Mouse (Mus musculus): Measurements from ENCODE around the gene Nrxn1. TPM values are rescaled to one million over a fixed set of nuclear protein-coding genes. Genes with fewer than 3 reads are reported as not detected.

The Nrxn1 gene
- total and polyA plus RNA-seq, 3 experiments, result not detected

GRCm38 (mm10) chr17:90594798-90595533 lies 497.9 kb downstream of the Nrxn1 start:
- in situ Hi-C loops (cut with MboI; ENCODE audit: low pct_ligation_motif_present, low pct_unique_long_range_greater_than_20kb, low sequenced_read_pairs), result no loop called here

DNA sequence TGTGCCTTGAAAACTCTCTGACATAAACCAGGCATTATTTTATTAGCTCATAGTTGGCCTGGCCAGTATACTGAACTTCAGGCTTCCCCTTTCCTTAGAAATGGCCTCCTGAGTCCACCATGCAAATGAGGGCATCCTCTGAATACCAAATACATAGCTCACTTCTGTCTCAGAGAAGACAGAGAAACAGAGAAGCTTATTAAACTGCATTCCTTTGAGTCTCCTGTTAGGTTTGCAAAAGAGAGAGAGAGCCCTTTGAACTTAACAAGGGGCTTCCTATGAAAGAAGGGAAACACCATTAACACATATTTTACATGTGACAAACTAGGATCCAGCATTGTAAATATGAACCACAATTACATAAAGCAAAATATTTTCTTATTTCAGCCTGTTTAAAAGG lies 506.0 kb downstream of the Nrxn1 start:
- in situ Hi-C loops (cut with MboI; ENCODE audit: low pct_ligation_motif_present, low pct_unique_long_range_greater_than_20kb, low sequenced_read_pairs), result no loop called here
- no peaks in the 10 kb centered on the region for H3K79me2 ChIP-seq (replicated peaks; ENCODE audit: control insufficient read depth, extremely low read depth, insufficient read depth, poor library complexity, severe bottlenecking)
- no peak overlapping the region for H3K4me2 ChIP-seq (ENCODE audit: insufficient read depth, low read depth, poor library complexity, severe bottlenecking)
- no peaks in the 10 kb centered on the region for H3K36me3 ChIP-seq (replicated peaks in 1 of 2; ENCODE audit: control insufficient read depth in 1 of 2, insufficient read depth in 1 of 2, low read length in 1 of 2)
- H3K4me1 ChIP-seq (ENCODE audit: control insufficient read depth in 1 of 2, insufficient read depth in 2 of 2), result no peaks in the 10 kb centered on the region
- H3K27ac ChIP-seq (ENCODE audit: insufficient read depth, low read depth), result no peak overlapping the region
- H3K27me3 ChIP-seq (replicated peaks), result no peaks in the 10 kb centered on the region
- no peak overlapping the region for H3K9ac ChIP-seq (ENCODE audit: insufficient read depth, low read depth)
- TF ChIP-seq MXI1 (IDR thresholded peaks at IDR 0.05; ENCODE audit: low read depth, low read length), result no peak
- TF ChIP-seq JUN (IDR thresholded peaks at IDR 0.05; ENCODE audit: insufficient read depth, low read depth, low read length), result no peak
- TF ChIP-seq POLR2AphosphoS2 (IDR thresholded peaks at IDR 0.05; ENCODE audit: low read depth, low read length), result no peak
- no peak for TF ChIP-seq ZC3H11A (IDR thresholded peaks at IDR 0.05; ENCODE audit: low read depth, low read length)
- no peak for TF ChIP-seq TBP (conservative IDR thresholded peaks at IDR 0.05; ENCODE audit: low read depth, low read length)
- TF ChIP-seq RAD21 (IDR thresholded peaks at IDR 0.05; ENCODE audit: low read depth, low read length), result no peak
- DNase-seq (ENCODE audit: extremely low read depth), result no peak
- H3K4me3 ChIP-seq (replicated peaks in 1 of 3; ENCODE audit: low read depth in 2 of 3, low read length in 2 of 3, poor library complexity in 1 of 3), result no peak overlapping the region
- dilution Hi-C loops (cut with MboI; ENCODE audit: extremely low pct_ligation_motif_present, extremely low pct_unique_long_range_greater_than_20kb, low sequenced_read_pairs), result no loop called here
- peaks cover 31% of the 10 kb centered on the region for H3K9me3 ChIP-seq (replicated peaks; ENCODE audit: low read length)

More at GRCm38 (mm10) chr17:90594798-90595533, 497.9 kb downstream of the Nrxn1 start:
- no peak overlapping the region for H3K9ac ChIP-seq (ENCODE audit: insufficient read depth, low read depth)
- H3K79me2 ChIP-seq (replicated peaks; ENCODE audit: control insufficient read depth, extremely low read depth, insufficient read depth, poor library complexity, severe bottlenecking), result no peaks in the 10 kb centered on the region
- H3K4me2 ChIP-seq (ENCODE audit: insufficient read depth, low read depth, poor library complexity, severe bottlenecking), result no peak overlapping the region
- H3K4me1 ChIP-seq (ENCODE audit: control insufficient read depth in 1 of 2, insufficient read depth in 2 of 2), result no peaks in the 10 kb centered on the region
- H3K27me3 ChIP-seq (replicated peaks), result no peaks in the 10 kb centered on the region
- peaks cover 16% of the 10 kb centered on the region for H3K9me3 ChIP-seq (replicated peaks; ENCODE audit: low read length)
- no peak for DNase-seq (ENCODE audit: extremely low read depth)
- no peaks in the 10 kb centered on the region for H3K36me3 ChIP-seq (replicated peaks in 1 of 2; ENCODE audit: control insufficient read depth in 1 of 2, insufficient read depth in 1 of 2, low read length in 1 of 2)
- no peak overlapping the region for H3K27ac ChIP-seq (ENCODE audit: insufficient read depth, low read depth)
- TF ChIP-seq HCFC1 (IDR thresholded peaks at IDR 0.05; ENCODE audit: low read depth, low read length) (no peak), USF1 (IDR thresholded peaks at IDR 0.05; ENCODE audit: low read depth, low read length) (no peak), TCF12 (IDR thresholded peaks at IDR 0.05; ENCODE audit: low read depth, low read length) (no peak), KAT2A (IDR thresholded peaks at IDR 0.05; ENCODE audit: insufficient replicate concordance, low read length) (no peak)
- H3K4me3 ChIP-seq (replicated peaks in 1 of 3; ENCODE audit: low read depth in 2 of 3, low read length in 2 of 3, poor library complexity in 1 of 3), result no peak overlapping the region
- dilution Hi-C loops (cut with MboI; ENCODE audit: extremely low pct_ligation_motif_present, extremely low pct_unique_long_range_greater_than_20kb, low sequenced_read_pairs), result no loop called here

DNA sequence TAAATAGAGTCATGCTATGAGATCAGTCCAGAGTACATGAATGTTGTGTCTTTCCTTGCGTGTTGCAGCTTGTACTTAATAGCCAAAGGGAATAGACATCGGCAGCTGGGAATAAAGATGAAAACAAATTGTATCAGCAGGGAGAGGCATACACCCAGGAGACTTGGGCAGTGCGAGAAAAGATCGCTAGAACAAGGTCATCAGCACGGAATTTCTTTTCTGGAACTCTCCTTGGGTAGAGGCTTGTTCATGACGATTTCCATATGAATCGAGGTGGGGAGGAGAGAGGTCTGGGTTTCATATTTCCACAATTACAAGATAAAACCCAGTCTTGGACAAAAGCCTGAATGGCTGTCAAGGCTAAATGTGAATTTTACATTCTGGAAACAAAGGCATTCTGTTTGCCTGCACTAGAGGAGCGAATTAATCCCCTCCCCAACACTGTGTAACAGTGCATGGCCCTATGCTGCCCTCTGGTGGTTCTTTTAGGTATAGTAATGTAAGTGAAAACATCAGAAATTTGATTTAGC lies 508.1 kb downstream of the Nrxn1 start:
- Histone ChIP-seq H3K27ac (ENCODE audit: insufficient read depth, low read depth) (no peak overlapping the region), H3K9ac (ENCODE audit: insufficient read depth, low read depth) (no peak overlapping the region), H3K36me3 (replicated peaks in 1 of 2; ENCODE audit: control insufficient read depth in 1 of 2, insufficient read depth in 1 of 2, low read length in 1 of 2) (no peaks in the 10 kb centered on the region), H3K9me3 (replicated peaks; ENCODE audit: low read length) (peaks cover 38% of the 10 kb centered on the region), H3K4me3 (replicated peaks in 1 of 3; ENCODE audit: low read depth in 2 of 3, low read length in 2 of 3, poor library complexity in 1 of 3) (no peak overlapping the region), H3K27me3 (replicated peaks) (no peaks in the 10 kb centered on the region), H3K4me1 (ENCODE audit: control insufficient read depth in 1 of 2, insufficient read depth in 2 of 2) (no peaks in the 10 kb centered on the region), H3K79me2 (replicated peaks; ENCODE audit: control insufficient read depth, extremely low read depth, insufficient read depth, poor library complexity, severe bottlenecking) (no peaks in the 10 kb centered on the region), H3K4me2 (ENCODE audit: insufficient read depth, low read depth, poor library complexity, severe bottlenecking) (no peak overlapping the region)
- peak; percentile 15 for DNase-seq (ENCODE audit: extremely low read depth)
- dilution Hi-C loops (cut with MboI; ENCODE audit: extremely low pct_ligation_motif_present, extremely low pct_unique_long_range_greater_than_20kb, low sequenced_read_pairs), result no loop called here
- in situ Hi-C loops (cut with MboI; ENCODE audit: low pct_ligation_motif_present, low pct_unique_long_range_greater_than_20kb, low sequenced_read_pairs), result no loop called here
- TF ChIP-seq UBTF (IDR thresholded peaks at IDR 0.05; ENCODE audit: low read depth, low read length) (no peak), E2F4 (IDR thresholded peaks at IDR 0.05; ENCODE audit: insufficient replicate concordance, low read depth, low read length) (no peak), USF2 (conservative IDR thresholded peaks at IDR 0.05; ENCODE audit: low read depth, low read length) (no peak), KAT2A (IDR thresholded peaks at IDR 0.05; ENCODE audit: insufficient replicate concordance, low read length) (no peak), ZKSCAN1 (IDR thresholded peaks at IDR 0.05; ENCODE audit: borderline replicate concordance, low read depth, low read length) (no peak), HCFC1 (IDR thresholded peaks at IDR 0.05; ENCODE audit: low read depth, low read length) (no peak), SIN3A (IDR thresholded peaks at IDR 0.05; ENCODE audit: low read length) (no peak), GABPA (IDR thresholded peaks at IDR 0.05; ENCODE audit: insufficient replicate concordance, low read depth, low read length) (no peak), POLR2A (IDR thresholded peaks at IDR 0.05; ENCODE audit: low read depth, low read length) (no peak), MAFK (IDR thresholded peaks at IDR 0.05; ENCODE audit: insufficient replicate concordance, low read length) (no peak), TBP (conservative IDR thresholded peaks at IDR 0.05; ENCODE audit: low read depth, low read length) (no peak), NELFE (IDR thresholded peaks at IDR 0.05; ENCODE audit: low read depth, low read length) (no peak), TCF12 (IDR thresholded peaks at IDR 0.05; ENCODE audit: low read depth, low read length) (no peak), SMC3 (IDR thresholded peaks at IDR 0.05; ENCODE audit: low read depth, low read length) (peak; percentile 48), MAZ (IDR thresholded peaks at IDR 0.05; ENCODE audit: low read depth, low read length) (no peak), RAD21 (IDR thresholded peaks at IDR 0.05; ENCODE audit: low read depth, low read length) (peak; percentile 48), IRF4 (IDR thresholded peaks at IDR 0.05; ENCODE audit: low read depth, low read length) (no peak), MAX (IDR thresholded peaks at IDR 0.05; ENCODE audit: low read length) (no peak), MYC (IDR thresholded peaks at IDR 0.05; ENCODE audit: low read depth, low read length) (no peak)
